Mouse (Mus musculus): ENCODE measurements around the gene Carnmt1. TPM values are rescaled to one million over a fixed set of nuclear protein-coding genes. Genes with fewer than 3 reads are reported as not detected.
A peak's percentile ranks its signal among the peaks of the same experiment; 100 is the strongest.

The Carnmt1 gene
- polyA plus RNA-seq (2015; fragmentation: Nextera tagmentation; extraction: Ambion mirVana): 14.7 and 16.8 TPM in 2 replicates

DNA sequence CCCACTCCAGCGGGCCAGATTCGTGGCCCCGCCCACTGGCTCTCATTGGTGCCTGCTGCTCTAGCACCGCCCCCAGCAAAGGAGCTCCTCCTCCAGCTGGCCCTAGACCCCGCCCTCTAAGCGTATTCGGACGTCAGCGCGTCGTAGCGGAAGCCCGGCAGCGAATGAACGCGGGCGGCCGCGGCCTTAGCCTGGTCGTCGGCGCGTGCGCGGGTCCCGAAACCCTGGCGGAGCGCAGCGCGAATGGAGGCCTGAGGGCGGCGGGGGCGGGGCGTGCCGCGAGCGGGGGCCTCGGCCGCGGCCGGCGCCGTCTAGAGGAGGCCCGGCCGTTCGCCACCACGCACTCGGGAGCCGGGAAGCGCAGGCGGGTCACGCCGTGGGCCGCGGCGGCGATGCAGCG, at the start of gene Carnmt1:
Gene Carnmt1, plus strand, starts transcription at position 157 of the 400 bp plus-strand sequence.
- H3K9me3 ChIP-seq (replicated peaks): no peaks in the 10 kb centered on the region
- H3K4me2 ChIP-seq: peak within 1 kb of the TSS; percentile 81
- peak within 1 kb of the TSS; percentile 90 for H3K27ac ChIP-seq (replicated peaks)
- H3K4me1 ChIP-seq (replicated peaks): peaks cover 34% of the 10 kb centered on the region
- peak; percentile 94 for ATAC-seq (ENCODE audit: insufficient read depth)
- peak within 1 kb of the TSS; percentile 83 for H3K4me3 ChIP-seq (replicated peaks)
- no peaks in the 10 kb centered on the region for H3K27me3 ChIP-seq
- peak within 1 kb of the TSS; percentile 86 for H3K9ac ChIP-seq
- WGBS (ENCODE audit: insufficient replicate concordance): under 1% methylated on average over 51 of the region's 58 CpGs
- H3K36me3 ChIP-seq (replicated peaks): no peaks in the 10 kb centered on the region

DNA sequence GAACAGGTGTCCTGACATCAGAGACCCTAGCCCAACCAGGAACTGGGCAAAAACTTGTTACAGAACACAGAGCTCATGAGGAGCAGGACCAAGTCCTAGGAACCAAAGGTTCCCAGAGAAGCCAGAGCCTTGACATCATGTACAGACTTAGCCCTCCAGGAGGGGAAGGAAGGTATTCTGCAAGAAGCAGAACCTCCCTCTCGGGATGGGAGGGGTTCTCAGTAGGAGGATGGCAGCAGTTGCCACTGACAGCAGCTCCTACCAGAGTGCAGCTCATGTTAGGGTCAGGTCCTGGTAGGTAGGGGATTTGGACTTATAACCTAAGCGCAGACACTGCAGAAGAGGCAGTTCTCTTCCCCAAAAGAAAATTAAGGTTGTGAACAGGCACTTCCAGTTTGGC, 46.7 kb upstream of the Carnmt1 start:
- 46% methylated on average over 2 of the region's 2 CpGs for WGBS (ENCODE audit: insufficient replicate concordance)
- Histone ChIP-seq H3K4me3 (replicated peaks) (no peak overlapping the region), H3K27ac (replicated peaks) (no peak overlapping the region), H3K27me3 (no peaks in the 10 kb centered on the region), H3K9ac (no peak overlapping the region), H3K9me3 (replicated peaks) (no peaks in the 10 kb centered on the region), H3K4me2 (no peak overlapping the region), H3K36me3 (replicated peaks) (no peaks in the 10 kb centered on the region), H3K4me1 (replicated peaks) (peaks cover 21% of the 10 kb centered on the region)
- ATAC-seq (ENCODE audit: insufficient read depth): no peak

DNA sequence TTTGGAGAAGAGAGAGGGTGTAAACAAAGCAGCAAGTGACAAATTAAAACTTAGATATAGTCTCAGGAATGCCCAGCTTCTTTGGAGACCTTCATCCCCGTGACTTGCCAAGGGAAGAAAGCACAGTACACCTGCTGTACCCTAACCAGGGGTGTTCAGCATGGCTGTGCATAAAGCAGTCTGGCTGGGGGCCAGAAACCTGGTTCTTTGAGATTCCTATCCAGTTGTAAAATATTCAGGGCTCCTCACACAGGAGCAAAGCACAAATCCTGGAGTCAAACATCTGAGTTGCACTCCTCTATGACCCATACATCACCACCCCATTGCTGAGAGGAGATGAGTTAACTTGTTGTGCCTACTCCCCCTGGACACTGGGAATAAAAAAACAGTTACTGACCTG, 41.0 kb upstream of the Carnmt1 start:
- Histone ChIP-seq H3K9ac (no peak overlapping the region), H3K27ac (replicated peaks) (no peak overlapping the region), H3K27me3 (no peaks in the 10 kb centered on the region), H3K4me3 (replicated peaks) (no peak overlapping the region), H3K9me3 (replicated peaks) (no peaks in the 10 kb centered on the region), H3K4me1 (replicated peaks) (peaks cover 39% of the 10 kb centered on the region), H3K4me2 (peak overlapping the region; percentile 93; the same call in 1 of the 2 replicates), H3K36me3 (replicated peaks) (no peaks in the 10 kb centered on the region)
- WGBS (ENCODE audit: insufficient replicate concordance): 64% methylated on average over 1 of the region's 1 CpGs
- no peak for ATAC-seq (ENCODE audit: insufficient read depth)

DNA sequence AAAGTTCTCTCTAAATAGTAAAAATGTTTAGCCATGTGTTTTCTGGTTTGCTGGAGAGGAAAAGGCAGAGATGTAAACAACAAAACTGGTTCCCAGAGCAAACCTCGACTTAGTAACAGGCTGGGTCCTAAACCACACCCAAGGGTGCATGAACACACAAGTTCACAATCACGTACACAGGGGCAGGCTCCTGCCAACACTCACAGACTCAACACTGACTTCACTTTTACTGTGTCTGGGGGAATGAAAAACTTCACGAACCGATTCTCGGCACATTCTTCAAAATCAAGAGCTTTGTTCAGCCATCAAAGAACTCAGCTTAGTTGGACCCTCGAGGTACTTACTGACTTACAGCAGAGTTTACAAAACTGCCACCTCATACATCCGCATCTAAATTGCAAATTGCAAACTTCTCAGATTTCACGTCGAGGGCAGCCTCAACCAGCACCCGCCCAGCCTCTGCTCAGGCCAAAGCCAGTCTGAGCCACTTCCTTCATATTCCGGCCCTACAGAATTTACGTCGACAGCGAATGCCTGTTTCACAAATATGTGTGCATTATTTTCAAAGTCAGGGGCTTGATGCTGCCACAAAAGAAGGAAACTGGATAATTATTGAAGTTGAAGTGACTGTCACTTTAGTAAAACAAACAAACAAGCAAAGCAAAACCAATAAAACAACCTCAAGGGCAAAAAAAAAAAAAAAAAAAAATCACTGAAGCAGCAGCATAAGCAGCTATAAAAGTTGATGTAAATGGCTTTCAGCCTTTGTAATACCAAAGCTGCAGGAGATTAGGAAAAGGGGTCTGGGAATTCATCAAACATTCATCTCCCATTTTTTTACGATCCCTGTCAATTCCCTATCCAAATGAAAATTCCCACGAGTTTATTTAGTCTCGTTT, 40.1 kb upstream of the Carnmt1 start:
- Histone ChIP-seq H3K9ac (peak overlapping the region; percentile 85), H3K9me3 (replicated peaks) (no peaks in the 10 kb centered on the region), H3K27ac (replicated peaks) (peak overlapping the region; percentile 87), H3K4me2 (peak overlapping the region; percentile 93), H3K4me3 (replicated peaks) (peak overlapping the region; percentile 97), H3K4me1 (replicated peaks) (peaks cover 39% of the 10 kb centered on the region), H3K36me3 (replicated peaks) (no peaks in the 10 kb centered on the region), H3K27me3 (no peaks in the 10 kb centered on the region)
- 15% methylated on average over 17 of the region's 17 CpGs for WGBS (ENCODE audit: insufficient replicate concordance)
- no peak for ATAC-seq (ENCODE audit: insufficient read depth)

DNA sequence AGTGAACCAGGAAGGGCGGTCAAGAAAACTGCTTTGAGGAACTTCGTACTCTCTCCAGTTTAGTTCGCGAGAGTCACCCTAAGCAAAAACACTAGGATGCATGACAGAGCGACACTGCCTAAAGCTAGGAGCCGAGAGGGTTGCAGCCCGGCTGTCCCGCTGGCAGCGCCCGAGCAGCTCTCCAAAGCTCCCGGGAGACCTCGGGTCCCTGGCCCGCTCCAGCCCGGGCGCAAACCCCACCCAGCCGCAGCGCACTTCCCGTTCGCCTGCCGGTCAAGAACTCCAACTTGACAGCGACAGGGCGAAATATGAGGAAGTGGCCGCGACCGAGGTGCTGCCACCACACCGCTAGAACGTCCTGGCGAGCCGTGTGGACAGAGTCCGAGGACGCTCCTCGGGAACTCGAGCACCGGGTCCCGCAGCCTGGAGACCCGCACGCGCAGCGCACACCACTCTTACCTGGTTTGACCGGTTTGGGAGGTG, 39.4 kb upstream of the Carnmt1 start:
- peak overlapping the region; percentile 97 for H3K4me3 ChIP-seq (replicated peaks)
- WGBS (ENCODE audit: insufficient replicate concordance): under 1% methylated on average over 40 of the region's 40 CpGs
- peaks cover 39% of the 10 kb centered on the region for H3K4me1 ChIP-seq (replicated peaks)
- peak overlapping the region; percentile 87 for H3K27ac ChIP-seq (replicated peaks)
- H3K4me2 ChIP-seq: peak overlapping the region; percentile 93
- H3K27me3 ChIP-seq: no peaks in the 10 kb centered on the region
- H3K36me3 ChIP-seq (replicated peaks): no peaks in the 10 kb centered on the region
- peak; percentile 73 for ATAC-seq (ENCODE audit: insufficient read depth)
- no peaks in the 10 kb centered on the region for H3K9me3 ChIP-seq (replicated peaks)
- peak overlapping the region; percentile 85 for H3K9ac ChIP-seq

DNA sequence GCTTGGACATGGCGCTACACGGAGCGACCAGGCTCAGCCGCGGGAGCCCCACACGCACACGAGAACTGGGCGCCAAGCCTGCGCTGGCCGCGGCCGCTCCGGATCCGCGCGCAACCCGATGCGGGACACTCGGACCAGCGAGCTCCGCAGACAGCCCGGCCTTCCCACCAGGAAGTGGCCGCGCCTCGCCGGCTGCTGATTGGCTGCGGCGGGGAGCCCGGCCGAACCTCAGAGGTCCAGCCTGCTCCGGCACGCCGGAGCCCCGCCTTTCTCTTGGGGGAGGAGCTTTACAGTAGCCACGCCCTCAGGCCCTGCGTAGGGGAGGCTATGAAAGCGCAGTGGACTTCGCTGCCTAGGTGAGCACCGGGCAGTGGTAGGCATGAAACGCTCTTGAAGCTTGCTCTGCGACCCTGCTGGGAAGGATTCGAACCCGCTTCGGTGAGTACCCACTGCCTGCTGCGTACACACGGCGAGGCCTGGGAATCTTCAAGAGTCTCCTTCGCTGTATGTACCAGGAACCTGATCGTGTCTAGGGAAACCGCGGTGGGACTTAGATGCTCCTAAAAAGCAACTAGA, 38.8 kb upstream of the Carnmt1 start, which contains the start of the genes Ostf1 and Nmrk1:
Gene Ostf1, minus strand, starts transcription at position 180 of the 576 bp plus-strand sequence.
Gene Nmrk1, plus strand, starts transcription at position 307 of the 576 bp plus-strand sequence.
- peak within 1 kb of the TSS; percentile 87 for H3K27ac ChIP-seq (replicated peaks)
- no peaks in the 10 kb centered on the region for H3K36me3 ChIP-seq (replicated peaks)
- H3K4me2 ChIP-seq: peak within 1 kb of the TSS; percentile 93
- WGBS (ENCODE audit: insufficient replicate concordance): under 1% methylated on average over 51 of the region's 51 CpGs
- peak; percentile 99 for ATAC-seq (ENCODE audit: insufficient read depth)
- H3K4me3 ChIP-seq (replicated peaks): peak within 1 kb of the TSS; percentile 97
- peak within 1 kb of the TSS; percentile 85 for H3K9ac ChIP-seq
- peaks cover 39% of the 10 kb centered on the region for H3K4me1 ChIP-seq (replicated peaks)
- H3K27me3 ChIP-seq: no peaks in the 10 kb centered on the region
- H3K9me3 ChIP-seq (replicated peaks): no peaks in the 10 kb centered on the region

DNA sequence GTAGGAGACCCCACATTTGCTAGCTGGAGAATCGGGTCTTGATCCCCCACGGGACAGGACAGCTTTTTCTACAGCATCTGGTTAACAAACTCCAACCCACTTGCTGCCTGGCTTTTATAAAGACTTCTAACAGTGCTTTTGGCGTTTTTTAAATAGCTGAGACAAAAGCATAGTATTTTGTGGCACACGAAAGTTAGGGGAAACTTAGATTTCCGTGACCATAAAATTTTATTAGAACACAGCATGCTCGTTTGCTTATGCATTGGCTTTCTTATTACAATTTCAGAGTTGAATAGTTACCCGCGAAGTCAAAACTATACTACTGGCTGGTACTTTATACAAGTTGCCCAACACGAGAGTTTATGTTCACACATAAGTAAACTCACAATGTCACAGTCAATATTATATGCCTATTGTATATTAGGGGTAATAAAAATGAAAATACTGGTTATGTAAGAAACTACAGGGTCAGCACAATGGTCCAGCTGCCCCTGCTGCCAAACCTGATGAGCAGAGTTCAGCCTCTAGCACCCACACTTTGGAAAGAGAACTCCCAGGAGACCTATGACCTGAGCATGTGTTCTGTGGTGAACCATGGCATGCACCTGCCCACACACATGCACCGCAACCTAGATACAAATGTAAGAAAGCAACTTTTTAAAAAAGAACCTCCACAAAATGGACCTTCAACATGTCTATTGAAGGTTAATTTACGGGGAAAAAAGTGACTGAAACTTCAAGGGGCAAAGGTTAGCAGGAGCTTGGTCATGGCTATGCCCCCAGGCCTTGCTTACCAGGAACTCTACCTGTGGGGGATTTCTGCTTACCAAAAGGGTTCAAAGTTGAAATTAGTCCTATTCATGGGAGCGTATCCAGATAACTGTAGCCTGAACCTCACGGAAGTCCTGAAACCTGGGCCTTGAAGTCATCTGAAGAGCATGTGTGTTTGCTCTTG, 38.1 kb upstream of the Carnmt1 start:
- no peak for ATAC-seq (ENCODE audit: insufficient read depth)

DNA sequence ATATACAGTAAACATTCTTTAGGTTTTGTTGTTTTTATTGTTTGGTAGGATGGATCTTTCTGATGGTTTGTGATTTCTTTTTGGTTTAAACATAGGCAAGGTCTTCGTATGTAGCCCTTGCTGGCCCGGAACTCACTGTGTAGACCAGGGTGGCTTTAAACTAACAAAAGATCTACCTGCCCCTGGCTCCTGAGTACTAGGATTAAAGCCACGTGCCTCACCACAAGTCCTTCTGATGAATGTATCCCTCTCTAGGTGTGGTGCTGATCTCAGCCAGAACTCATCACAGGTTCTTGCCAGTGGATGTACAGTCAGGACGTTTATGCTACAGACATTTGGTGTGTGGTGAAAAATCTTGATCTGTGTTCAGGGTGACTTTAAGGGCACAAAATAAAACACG, 32.6 kb upstream of the Carnmt1 start:
- no peak overlapping the region for H3K4me3 ChIP-seq (replicated peaks)
- H3K4me2 ChIP-seq: no peak overlapping the region
- no peaks in the 10 kb centered on the region for H3K9me3 ChIP-seq (replicated peaks)
- peaks cover 5% of the 10 kb centered on the region; the same call in 1 of the 2 replicates for H3K4me1 ChIP-seq (replicated peaks)
- H3K27ac ChIP-seq (replicated peaks): no peak overlapping the region
- WGBS (ENCODE audit: insufficient replicate concordance): 62% methylated on average over 5 of the region's 5 CpGs
- H3K9ac ChIP-seq: no peak overlapping the region
- no peak for ATAC-seq (ENCODE audit: insufficient read depth)
- H3K27me3 ChIP-seq: no peaks in the 10 kb centered on the region
- 0 out of 2 replicates have a peak, but pooled peaks cover 3% of the 10 kb centered on the region for H3K36me3 ChIP-seq (replicated peaks)

More for the DNA sequence above, 38.1 kb upstream of the Carnmt1 start:
- H3K9ac ChIP-seq: peak overlapping the region; percentile 59
- peak overlapping the region; percentile 39; the same call in 1 of the 2 replicates for H3K27ac ChIP-seq (replicated peaks)
- peak overlapping the region; percentile 97 for H3K4me3 ChIP-seq (replicated peaks)
- H3K9me3 ChIP-seq (replicated peaks): no peaks in the 10 kb centered on the region
- peaks cover 39% of the 10 kb centered on the region for H3K4me1 ChIP-seq (replicated peaks)
- 48% methylated on average over 13 of the region's 13 CpGs for WGBS (ENCODE audit: insufficient replicate concordance)
- no peaks in the 10 kb centered on the region for H3K27me3 ChIP-seq
- H3K4me2 ChIP-seq: peak overlapping the region; percentile 93
- no peaks in the 10 kb centered on the region for H3K36me3 ChIP-seq (replicated peaks)

DNA sequence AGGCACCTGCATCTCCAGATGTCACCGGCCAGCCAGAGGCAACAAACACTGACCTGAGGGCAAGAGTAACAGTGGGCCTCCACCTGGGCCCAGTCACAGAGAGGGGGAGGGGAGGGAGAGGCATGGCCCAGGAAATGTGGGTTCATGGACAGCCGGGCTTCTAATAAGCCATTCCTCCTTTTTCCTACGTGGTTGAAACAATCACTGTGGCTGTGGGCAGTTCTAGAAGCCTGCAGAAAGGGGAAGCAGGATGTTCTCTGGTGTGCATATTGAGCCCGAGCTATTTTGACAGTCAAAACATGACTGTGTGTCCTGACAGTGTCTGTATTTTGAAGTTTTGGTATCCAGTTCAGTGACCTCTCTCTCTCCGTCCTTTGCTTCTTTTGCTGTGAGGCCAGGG, 31.6 kb upstream of the Carnmt1 start:
- Histone ChIP-seq H3K9me3 (replicated peaks) (no peaks in the 10 kb centered on the region), H3K9ac (no peak overlapping the region), H3K27me3 (no peaks in the 10 kb centered on the region), H3K4me2 (no peak overlapping the region), H3K4me3 (replicated peaks) (no peak overlapping the region), H3K27ac (replicated peaks) (no peak overlapping the region), H3K36me3 (replicated peaks) (0 out of 2 replicates have a peak, but pooled peaks cover 3% of the 10 kb centered on the region), H3K4me1 (replicated peaks) (peaks cover 11% of the 10 kb centered on the region)
- 36% methylated on average over 5 of the region's 5 CpGs for WGBS (ENCODE audit: insufficient replicate concordance)
- ATAC-seq (ENCODE audit: insufficient read depth): no peak

DNA sequence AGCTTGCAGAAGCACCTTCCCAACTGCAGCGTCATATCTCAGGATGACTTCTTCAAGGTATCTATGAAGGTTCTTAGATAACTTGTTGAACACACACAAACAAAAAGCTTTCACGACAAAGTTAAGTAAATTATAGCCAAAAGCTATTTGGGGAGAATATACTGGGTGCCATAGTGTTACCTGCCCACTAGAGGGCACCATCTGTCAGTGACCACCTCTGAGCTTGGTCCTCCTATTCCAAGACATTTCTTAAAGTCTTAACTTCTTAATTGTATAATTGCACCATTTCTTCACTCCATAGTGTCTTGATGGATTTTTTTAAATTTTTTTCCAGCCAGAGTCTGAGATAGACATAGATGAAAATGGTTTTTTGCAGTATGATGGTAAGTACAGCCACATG, 31.0 kb upstream of the Carnmt1 start:
- no peak for ATAC-seq (ENCODE audit: insufficient read depth)
- Histone ChIP-seq H3K4me2 (no peak overlapping the region), H3K27ac (replicated peaks) (no peak overlapping the region), H3K4me1 (replicated peaks) (peaks cover 17% of the 10 kb centered on the region), H3K4me3 (replicated peaks) (no peak overlapping the region), H3K9me3 (replicated peaks) (no peaks in the 10 kb centered on the region), H3K36me3 (replicated peaks) (0 out of 2 replicates have a peak, but pooled peaks cover 3% of the 10 kb centered on the region), H3K9ac (no peak overlapping the region), H3K27me3 (no peaks in the 10 kb centered on the region)
- 37% methylated on average over 2 of the region's 2 CpGs for WGBS (ENCODE audit: insufficient replicate concordance)
